Mouse (Mus musculus) thymus, postnatal 0 days (tissue): Measurements from ENCODE around the gene Aagab. TPM values are rescaled to one million over a fixed set of nuclear protein-coding genes. Genes with fewer than 3 reads are reported as not detected.

ENCODE experiments used
- DNase-seq: peaks from one replicate; pipeline ENCODE4 v3.0.0-alpha.2; 2015; ENCODE audit warnings: low spot score
- polyA plus RNA-seq: library from polyadenylated mRNA; unstranded; fragments of >200 nt; fragmentation: Nextera tagmentation; extraction: Ambion mirVana; gene quantifications from 2 replicates; pipeline ENCODE4 v1.2.1, GENCODE M21; 2015

The Aagab gene
- polyA plus RNA-seq, 1 experiment from 2014 or later: 53.7 TPM

GRCm38 (mm10) chr9:63603849-63604248 lies 1.4 kb downstream of the Aagab start:
- DNase-seq: peak; percentile 61

- no peak for DNase-seq
Observed at GRCm38 (mm10) chr9:63606594-63606993, 4.1 kb downstream of the Aagab start.

GRCm38 (mm10) chr9:63608006-63608405 lies 5.5 kb downstream of the Aagab start:
- no peak for DNase-seq

- DNase-seq: no peak
Observed at GRCm38 (mm10) chr9:63609246-63609645, 6.8 kb downstream of the Aagab start.

- no peak for DNase-seq
Observed at GRCm38 (mm10) chr9:63609776-63610175, 7.3 kb downstream of the Aagab start.

- DNase-seq: no peak
Observed at GRCm38 (mm10) chr9:63610231-63610630, 7.8 kb downstream of the Aagab start.

- DNase-seq: peak; percentile 56
Observed at GRCm38 (mm10) chr9:63610841-63611366, 8.4 kb downstream of the Aagab start.

- no peak for DNase-seq
Observed at GRCm38 (mm10) chr9:63611967-63612366, 9.5 kb downstream of the Aagab start.

GRCm38 (mm10) chr9:63612565-63613515 lies 10.4 kb downstream of the Aagab start:
- no peak for DNase-seq

GRCm38 (mm10) chr9:63613569-63613968 lies 11.1 kb downstream of the Aagab start:
- no peak for DNase-seq

- no peak for DNase-seq
Observed at GRCm38 (mm10) chr9:63614018-63614985, 11.8 kb downstream of the Aagab start.

- no peak for DNase-seq
Observed at GRCm38 (mm10) chr9:63617967-63618366, 15.5 kb downstream of the Aagab start.

- DNase-seq: no peak
Observed at GRCm38 (mm10) chr9:63623895-63624569, 21.6 kb downstream of the Aagab start.

GRCm38 (mm10) chr9:63625090-63625756 lies 22.8 kb downstream of the Aagab start:
- no peak for DNase-seq

- DNase-seq: no peak
Observed at GRCm38 (mm10) chr9:63632045-63632444, 29.6 kb downstream of the Aagab start.

GRCm38 (mm10) chr9:63632924-63633323 lies 30.5 kb downstream of the Aagab start:
- no peak for DNase-seq

GRCm38 (mm10) chr9:63633334-63633733 lies 30.9 kb downstream of the Aagab start:
- DNase-seq: no peak

GRCm38 (mm10) chr9:63636113-63636512 lies 33.7 kb downstream of the Aagab start:
- no peak for DNase-seq

- DNase-seq: no peak
Observed at GRCm38 (mm10) chr9:63641983-63642646, 39.7 kb downstream of the Aagab start.

- DNase-seq: no peak
Observed at GRCm38 (mm10) chr9:63644011-63644410, 41.6 kb downstream of the Aagab start.
